Mouse (Mus musculus) MEL (cell line): ENCODE results near the gene Mcrip2. TPM values are rescaled to one million over a fixed set of nuclear protein-coding genes. Genes with fewer than 3 reads are reported as not detected.
A peak's percentile ranks its signal among the peaks of the same experiment; 100 is the strongest.

ENCODE experiments used
- DNase-seq: peaks from one replicate; pipeline ENCODE4 v3.0.0; 2011; ENCODE audit warnings: low read depth, low spot score
- H3K27ac ChIP-seq: 2 replicates; pipeline ENCODE4 v1.5.1; 2012; ENCODE audit warnings: low read depth, mild to moderate bottlenecking, control low read depth, low read length, moderate library complexity; ENCODE audit not compliant: control insufficient read depth
- H3K27me3 ChIP-seq, 2 experiments: fragments of 150-350 bp in 1 of 2; sonication (generic) in 1 of 2; 2 replicates each; pipeline ENCODE4 v1.6.1; 2012; ENCODE audit warnings: low read length in 2 of 2, mild to moderate bottlenecking in 2 of 2, improper control_type of control experiment in 1 of 2, moderate library complexity in 1 of 2; ENCODE audit not compliant: insufficient read depth in 2 of 2, control insufficient read depth in 1 of 2
- H3K36me3 ChIP-seq, 2 experiments: 2 replicates each; pipeline ENCODE4 v1.6.1; 2012 to 2014; ENCODE audit warnings: low read length in 2 of 2, improper control_type of control experiment in 1 of 2, inconsistent platforms in 1 of 2, mild to moderate bottlenecking in 1 of 2; ENCODE audit not compliant: insufficient read depth in 2 of 2, control insufficient read depth in 1 of 2
- H3K4me1 ChIP-seq, 2 experiments: fragments of 150-350 bp in 1 of 2; sonication (generic) in 1 of 2; 2 replicates each; pipeline ENCODE4 v1.6.1; 2012; ENCODE audit warnings: low read length in 2 of 2, improper control_type of control experiment in 1 of 2, mild to moderate bottlenecking in 1 of 2; ENCODE audit not compliant: insufficient read depth in 2 of 2, control insufficient read depth in 1 of 2
- H3K4me3 ChIP-seq, 2 experiments: fragments of 150-350 bp in 1 of 2; sonication (generic) in 1 of 2; 2 replicates each; pipeline ENCODE4 v1.5.1; 2012; ENCODE audit warnings: low read depth in 2 of 2, low read length in 2 of 2, mild to moderate bottlenecking in 2 of 2, moderate library complexity in 2 of 2, control low read depth in 1 of 2, improper control_type of control experiment in 1 of 2; ENCODE audit not compliant: control insufficient read depth in 1 of 2, insufficient read depth in 1 of 2
- H3K79me2 ChIP-seq: 2 replicates; pipeline ENCODE4 v1.6.1; 2012; ENCODE audit warnings: mild to moderate bottlenecking, low read length, moderate library complexity; ENCODE audit not compliant: control insufficient read depth, poor library complexity, insufficient read depth
- H3K9ac ChIP-seq: 2 replicates; pipeline ENCODE4 v1.6.1; 2012; ENCODE audit warnings: low read depth, mild to moderate bottlenecking, control low read depth, low read length, moderate library complexity; ENCODE audit not compliant: control insufficient read depth, poor library complexity, severe bottlenecking
- H3K9me3 ChIP-seq: fragments of 150-350 bp; sonication (generic); replicated peaks from 2 replicates; pipeline ENCODE4 v1.6.1; 2012; ENCODE audit warnings: mild to moderate bottlenecking, low read length, improper control_type of control experiment, moderate library complexity; ENCODE audit not compliant: insufficient read depth
- BHLHE40 ChIP-seq: IDR thresholded peaks from 2 replicates; pipeline ENCODE4 v1.6.1; 2012; ENCODE audit warnings: low read depth, mild to moderate bottlenecking, inconsistent platforms, low read length, improper control_type of control experiment, borderline replicate concordance
- CHD1 ChIP-seq: IDR thresholded peaks from 2 replicates; pipeline ENCODE4 v1.6.1; 2012; ENCODE audit warnings: low read depth, mild to moderate bottlenecking, inconsistent platforms, low read length, improper control_type of control experiment
- CHD2 ChIP-seq: IDR thresholded peaks from 2 replicates; pipeline ENCODE4 v1.6.1; 2011; ENCODE audit warnings: low read length, improper control_type of control experiment
- CTCF ChIP-seq, 3 experiments: IDR thresholded peaks in 2 of 3; conservative IDR thresholded peaks in 1 of 3; 2 replicates each; pipeline ENCODE4 v1.5.1; 2011 to 2012; ENCODE audit warnings: low read length in 3 of 3, low read depth in 2 of 3, mild to moderate bottlenecking in 2 of 3, improper control_type of control experiment in 1 of 3, inconsistent platforms in 1 of 3, mixed read lengths in 1 of 3, moderate library complexity in 1 of 3; ENCODE audit not compliant: control insufficient read depth in 1 of 3, insufficient read depth in 1 of 3, poor library complexity in 1 of 3, severe bottlenecking in 1 of 3
- E2F4 ChIP-seq: IDR thresholded peaks from 2 replicates; pipeline ENCODE4 v1.6.1; 2011; ENCODE audit warnings: low read depth, low read length, improper control_type of control experiment, borderline replicate concordance
- ELF1 ChIP-seq: IDR thresholded peaks from 2 replicates; pipeline ENCODE4 v1.6.1; 2014; ENCODE audit warnings: low read depth, mild to moderate bottlenecking, inconsistent platforms, low read length, improper control_type of control experiment, moderate library complexity
- EP300 ChIP-seq, 2 experiments: IDR thresholded peaks; 2 replicates each; pipeline ENCODE4 v1.6.1; 2011; ENCODE audit warnings: improper control_type of control experiment in 2 of 2, low read length in 2 of 2, low read depth in 1 of 2, mild to moderate bottlenecking in 1 of 2
- ETS1 ChIP-seq: IDR thresholded peaks from 2 replicates; pipeline ENCODE4 v1.6.1; 2012; ENCODE audit warnings: low read depth, mild to moderate bottlenecking, inconsistent platforms, low read length, improper control_type of control experiment, moderate library complexity
- GABPA ChIP-seq: IDR thresholded peaks from 2 replicates; pipeline ENCODE4 v1.6.1; 2012; ENCODE audit warnings: low read depth, mild to moderate bottlenecking, inconsistent platforms, low read length, improper control_type of control experiment, moderate library complexity
- GATA1 ChIP-seq: IDR thresholded peaks from 2 replicates; pipeline ENCODE4 v1.6.1; 2011; ENCODE audit warnings: low read depth, low read length, improper control_type of control experiment
- JUND ChIP-seq: IDR thresholded peaks from 2 replicates; pipeline ENCODE4 v1.6.1; 2011; ENCODE audit warnings: low read depth, mild to moderate bottlenecking, improper control_type of control experiment, low read length
- MAFK ChIP-seq: IDR thresholded peaks from 2 replicates; pipeline ENCODE4 v1.6.1; 2011; ENCODE audit warnings: low read depth, mild to moderate bottlenecking, low read length, improper control_type of control experiment, borderline replicate concordance
- MAX ChIP-seq: IDR thresholded peaks from 2 replicates; pipeline ENCODE4 v1.6.1; 2011; ENCODE audit warnings: low read length, improper control_type of control experiment
- MAZ ChIP-seq: IDR thresholded peaks from 2 replicates; pipeline ENCODE4 v1.6.1; 2012; ENCODE audit warnings: low read depth, mild to moderate bottlenecking, inconsistent platforms, low read length, improper control_type of control experiment
- MEF2A ChIP-seq: IDR thresholded peaks from 2 replicates; pipeline ENCODE4 v1.6.1; 2014; ENCODE audit warnings: low read depth, mild to moderate bottlenecking, inconsistent platforms, low read length, improper control_type of control experiment; ENCODE audit not compliant: poor library complexity, insufficient replicate concordance, severe bottlenecking; ENCODE audit errors: extremely low read depth
- MXI1 ChIP-seq: IDR thresholded peaks from 2 replicates; pipeline ENCODE4 v1.6.1; 2011; ENCODE audit warnings: mild to moderate bottlenecking, low read depth, low read length, improper control_type of control experiment
- MYB ChIP-seq: IDR thresholded peaks from 2 replicates; pipeline ENCODE4 v1.6.1; 2011; ENCODE audit warnings: mild to moderate bottlenecking, low read depth, low read length, improper control_type of control experiment
- MYC ChIP-seq: IDR thresholded peaks from 2 replicates; pipeline ENCODE4 v1.6.1; 2011; ENCODE audit warnings: low read depth, mild to moderate bottlenecking, low read length, improper control_type of control experiment, moderate library complexity
- NELFE ChIP-seq: IDR thresholded peaks from 2 replicates; pipeline ENCODE4 v1.6.1; 2011; ENCODE audit warnings: low read depth, low read length, improper control_type of control experiment
- NRF1 ChIP-seq: IDR thresholded peaks from 2 replicates; pipeline ENCODE4 v1.6.1; 2014; ENCODE audit warnings: low read depth, mild to moderate bottlenecking, inconsistent platforms, low read length, improper control_type of control experiment, moderate library complexity; ENCODE audit not compliant: poor library complexity, insufficient read depth, severe bottlenecking
- POLR2AphosphoS2 ChIP-seq: IDR thresholded peaks from 2 replicates; pipeline ENCODE4 v1.6.1; 2011; ENCODE audit warnings: low read length, improper control_type of control experiment
- POLR2AphosphoS5 ChIP-seq: IDR thresholded peaks from 2 replicates; pipeline ENCODE4 v1.6.1; 2012; ENCODE audit warnings: low read depth, borderline replicate concordance, mild to moderate bottlenecking, inconsistent platforms, low read length, moderate library complexity, mixed read lengths
- RCOR1 ChIP-seq: IDR thresholded peaks from 2 replicates; pipeline ENCODE4 v1.6.1; 2012; ENCODE audit warnings: low read depth, mild to moderate bottlenecking, inconsistent platforms, low read length, improper control_type of control experiment
- SIN3A ChIP-seq: IDR thresholded peaks from 2 replicates; pipeline ENCODE4 v1.6.1; 2012; ENCODE audit warnings: low read length, improper control_type of control experiment, inconsistent platforms
- TAL1 ChIP-seq: IDR thresholded peaks from 2 replicates; pipeline ENCODE4 v1.6.1; 2012; ENCODE audit warnings: mild to moderate bottlenecking, inconsistent platforms, low read length, moderate library complexity, mixed read lengths
- TBP ChIP-seq: IDR thresholded peaks from 2 replicates; pipeline ENCODE4 v1.8.0; 2011; ENCODE audit warnings: low read depth, low read length, improper control_type of control experiment
- TCF12 ChIP-seq: IDR thresholded peaks from 2 replicates; pipeline ENCODE4 v1.6.1; 2014; ENCODE audit warnings: low read depth, mild to moderate bottlenecking, inconsistent platforms, low read length, improper control_type of control experiment, moderate library complexity
- UBTF ChIP-seq: IDR thresholded peaks from 2 replicates; pipeline ENCODE4 v1.6.1; 2012; ENCODE audit warnings: low read depth, mild to moderate bottlenecking, inconsistent platforms, low read length, improper control_type of control experiment, moderate library complexity, borderline replicate concordance; ENCODE audit not compliant: insufficient read depth
- USF1 ChIP-seq: IDR thresholded peaks from 2 replicates; pipeline ENCODE4 v1.6.1; 2014; ENCODE audit warnings: low read depth, mild to moderate bottlenecking, inconsistent platforms, low read length, improper control_type of control experiment, moderate library complexity
- USF2 ChIP-seq, 2 experiments: IDR thresholded peaks; 2 replicates each; pipeline ENCODE4 v1.6.1; 2011 to 2012; ENCODE audit warnings: improper control_type of control experiment in 2 of 2, low read length in 2 of 2, borderline replicate concordance in 1 of 2, inconsistent platforms in 1 of 2, low read depth in 1 of 2, mild to moderate bottlenecking in 1 of 2; ENCODE audit not compliant: insufficient read depth in 1 of 2
- ZC3H11A ChIP-seq: IDR thresholded peaks from 2 replicates; pipeline ENCODE4 v1.6.1; 2012; ENCODE audit warnings: low read depth, mild to moderate bottlenecking, inconsistent platforms, low read length, improper control_type of control experiment
- ZKSCAN1 ChIP-seq: IDR thresholded peaks from 2 replicates; pipeline ENCODE4 v1.6.1; 2012; ENCODE audit warnings: low read depth, mild to moderate bottlenecking, inconsistent platforms, low read length, improper control_type of control experiment, moderate library complexity
- ZMIZ1 ChIP-seq: IDR thresholded peaks from 2 replicates; pipeline ENCODE4 v1.6.1; 2012; ENCODE audit warnings: low read depth, mild to moderate bottlenecking, inconsistent platforms, low read length, improper control_type of control experiment, moderate library complexity
- ZNF384 ChIP-seq: IDR thresholded peaks from 2 replicates; pipeline ENCODE4 v1.6.1; 2012; ENCODE audit warnings: low read depth, mild to moderate bottlenecking, inconsistent platforms, low read length, improper control_type of control experiment
- polyA plus RNA-seq, 2 experiments: library from polyadenylated mRNA; stranded (reverse) in 1 of 2; unstranded in 1 of 2; fragments of >175 nt in 1 of 2; fragments of >200 nt in 1 of 2; gene quantifications; 2 replicates each; pipeline versions ENCODE4 v1.2.1 to v1.2.4; 2012; ENCODE audit warnings: low replicate concordance in 2 of 2, low read depth in 1 of 2; ENCODE audit not compliant: insufficient read length in 2 of 2, insufficient read depth in 1 of 2, missing spikeins in 1 of 2
- total RNA-seq: library from RNA; depleted of rRNA; stranded (reverse); fragments of 300-350 nt; gene quantifications from 2 replicates; pipeline ENCODE4 v1.2.3, GENCODE M21; 2012

Mcrip2 gene
- total and polyA plus RNA-seq, 3 experiments: 88.9 to 281 (median 107) TPM

- Histone ChIP-seq H3K4me1 (peaks cover 2 to 41% of the 10 kb centered on the region in 2 experiments; a peak in 3 of 4 replicates), H3K27me3 (no peaks in the 10 kb centered on the region), H3K27ac (peak within 1 kb of the TSS; percentile 72), H3K9me3 (no peaks in the 10 kb centered on the region), H3K4me3 (peak within 1 kb of the TSS; percentile 81 to 89), H3K79me2 (peaks cover 66% of the 10 kb centered on the region), H3K36me3 (peaks cover 0 to 13% of the 10 kb centered on the region in 2 experiments; a peak in 2 of 4 replicates), H3K9ac (peak within 1 kb of the TSS; percentile 83)
- DNase-seq: peak; percentile 91
- TF ChIP-seq BHLHE40: no peak
- 0 out of 4 replicates have a peak, but pooled peaks of 1 of the 2 experiments have one; percentile 12 for TF ChIP-seq EP300 (IDR thresholded peaks at IDR 0.05; ENCODE audit: low read depth in 1 of 2, low read length in 2 of 2)
- 0 out of 2 replicates have a peak, but pooled peaks have one; percentile 38 for TF ChIP-seq MAZ
- no peak for TF ChIP-seq TAL1
- TF ChIP-seq POLR2AphosphoS5: peak; percentile 82
- TF ChIP-seq ZMIZ1: peak; percentile 90
- no peak for TF ChIP-seq MEF2A
- no peak; the same call in 1 of the 2 replicates for TF ChIP-seq GATA1
- peak; percentile 64 for TF ChIP-seq TBP
- TF ChIP-seq POLR2AphosphoS2: peak; percentile 59
- TF ChIP-seq TCF12: peak; percentile 68
- peak; percentile 79 for TF ChIP-seq MAX
- TF ChIP-seq ZC3H11A: no peak
- no peak; the same call in 1 of the 2 replicates for TF ChIP-seq RCOR1
- peak; percentile 63; the same call in 1 of the 2 replicates for TF ChIP-seq E2F4
- TF ChIP-seq NRF1: peak; percentile 46; the same call in 1 of the 2 replicates
- TF ChIP-seq SIN3A: peak; percentile 85
- no peak for TF ChIP-seq UBTF
- TF ChIP-seq CHD1: no peak
- TF ChIP-seq MXI1: peak; percentile 86
- TF ChIP-seq USF1: 0 out of 2 replicates have a peak, but pooled peaks have one; percentile 36
- 0 out of 2 replicates have a peak, but pooled peaks have one; percentile 42 for TF ChIP-seq ETS1
- TF ChIP-seq CHD2: no peak
- peak; percentile 64; the same call in 1 of the 2 replicates for TF ChIP-seq ZKSCAN1
- peak; percentile 71 for TF ChIP-seq ELF1
- no peak for TF ChIP-seq GABPA
- TF ChIP-seq MYB: no peak
- no peak for TF ChIP-seq USF2 (IDR thresholded peaks at IDR 0.05; ENCODE audit: borderline replicate concordance in 1 of 2, insufficient read depth in 1 of 2, low read depth in 1 of 2, low read length in 2 of 2)
- TF ChIP-seq JUND: no peak
- TF ChIP-seq ZNF384: no peak
- no peak for TF ChIP-seq MAFK
- peak; percentile 90 for TF ChIP-seq NELFE
- TF ChIP-seq CTCF (IDR thresholded peaks at IDR 0.05 in 2 of 3, conservative IDR thresholded peaks at IDR 0.05 in 1 of 3; ENCODE audit: control insufficient read depth in 1 of 3, insufficient read depth in 1 of 3, low read depth in 2 of 3, low read length in 3 of 3, poor library complexity in 1 of 3, severe bottlenecking in 1 of 3): peak in 2 of 3 experiments; percentile 24 to 30; a peak in 2 of 6 replicates
- TF ChIP-seq MYC: peak; percentile 75
These were observed 39.6 kb downstream of the Mcrip2 start, which contains the start of gene Jmjd8 for GRCm38 (mm10) chr17:25828712-25829557. TSS of gene Jmjd8 (plus strand) at chr17:25828867.
